Mouse (Mus musculus): Measurements from ENCODE around the gene Zar1l.
A peak's percentile ranks its signal among the peaks of the same experiment; 100 is the strongest.
"Not testable (repeated sequence)": the region's sequence is repeated elsewhere in the genome, so short reads cannot be mapped to it uniquely, and the experiment has no call there.

The Zar1l gene

DNA sequence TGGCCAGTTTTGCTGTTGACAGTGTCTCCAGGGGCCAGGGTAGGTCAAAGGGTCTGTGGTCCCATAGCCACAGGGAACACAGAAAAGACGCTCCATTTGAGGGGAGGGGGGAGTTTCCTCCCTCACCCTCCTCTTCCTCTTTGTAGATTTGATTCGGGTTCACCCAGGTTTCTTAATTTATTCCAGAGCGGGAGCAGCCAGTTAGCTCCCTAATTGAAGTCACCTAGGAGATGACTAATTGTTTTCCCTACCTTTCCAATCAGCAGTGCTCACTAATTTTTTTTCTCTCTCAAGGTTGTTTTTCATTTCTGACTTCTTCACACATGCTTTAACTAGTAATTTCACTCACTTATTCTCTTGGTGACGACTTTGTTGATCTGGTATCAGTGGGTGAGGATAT, at the start of gene Zar1l:
Gene Zar1l (minus strand): TSS at position 101 of the 400 bp plus-strand sequence.
- no peak for DNase-seq (ENCODE audit: low spot score in 2 of 2)

GRCm38 (mm10) chr5:150566971-150567370, 49.0 kb upstream of the Zar1l start:
- DNase-seq (ENCODE audit: low spot score in 2 of 2) = no peak

DNA sequence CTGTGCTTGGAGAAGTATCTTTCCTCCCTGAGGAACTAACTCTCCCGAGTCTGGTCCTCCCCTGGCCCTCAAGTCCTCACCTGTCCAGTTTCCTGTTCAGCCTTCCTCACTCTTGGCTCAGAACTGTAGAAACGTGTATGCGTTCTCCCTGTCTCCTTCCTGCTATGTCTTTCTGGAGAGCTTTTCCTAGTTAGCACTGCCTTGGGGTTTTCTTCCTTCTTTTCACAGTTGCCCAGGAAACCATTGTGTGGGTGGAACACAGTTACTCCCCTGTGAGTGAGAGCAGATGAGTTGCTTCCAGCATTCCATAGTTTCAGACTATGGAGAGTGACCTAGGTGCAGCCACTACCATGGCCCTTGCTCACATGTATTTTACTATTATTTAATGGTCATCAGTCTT, 48.3 kb upstream of the Zar1l start:
- DNase-seq (ENCODE audit: low spot score in 2 of 2) = peak; percentile 54 to 67

- DNase-seq (ENCODE audit: low spot score in 2 of 2) = no peak
These were observed 46.5 kb upstream of the Zar1l start for GRCm38 (mm10) chr5:150564426-150564825.

- no peak for DNase-seq (ENCODE audit: low spot score in 2 of 2)
These were observed 43.8 kb upstream of the Zar1l start for GRCm38 (mm10) chr5:150561783-150562182.

DNA sequence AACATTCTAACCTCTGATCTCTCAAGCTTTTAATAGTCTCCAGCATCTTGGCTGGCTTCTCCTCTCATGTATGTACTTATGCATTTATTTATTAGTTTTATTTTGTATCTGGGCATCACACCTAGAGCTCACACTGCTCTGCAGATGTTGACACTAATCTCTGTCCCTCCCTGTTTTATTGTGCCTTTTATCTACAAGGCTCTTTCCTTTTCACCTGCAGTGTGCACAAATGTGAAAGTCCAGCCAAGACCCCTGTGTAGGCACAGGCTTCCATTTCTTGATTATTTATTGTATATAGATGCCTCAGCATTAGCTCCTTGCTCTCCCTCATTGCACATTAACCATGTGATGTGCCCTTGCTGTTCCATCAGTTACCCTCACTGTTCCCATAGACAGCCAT, 43.4 kb upstream of the Zar1l start:
- DNase-seq (ENCODE audit: low spot score in 2 of 2) = no peak

- no peak for DNase-seq (ENCODE audit: low spot score in 2 of 2)
These were observed 42.9 kb upstream of the Zar1l start for GRCm38 (mm10) chr5:150560851-150561250.

- no peak for DNase-seq (ENCODE audit: low spot score in 2 of 2)
These were observed 41.6 kb upstream of the Zar1l start for GRCm38 (mm10) chr5:150559519-150560103.

DNA sequence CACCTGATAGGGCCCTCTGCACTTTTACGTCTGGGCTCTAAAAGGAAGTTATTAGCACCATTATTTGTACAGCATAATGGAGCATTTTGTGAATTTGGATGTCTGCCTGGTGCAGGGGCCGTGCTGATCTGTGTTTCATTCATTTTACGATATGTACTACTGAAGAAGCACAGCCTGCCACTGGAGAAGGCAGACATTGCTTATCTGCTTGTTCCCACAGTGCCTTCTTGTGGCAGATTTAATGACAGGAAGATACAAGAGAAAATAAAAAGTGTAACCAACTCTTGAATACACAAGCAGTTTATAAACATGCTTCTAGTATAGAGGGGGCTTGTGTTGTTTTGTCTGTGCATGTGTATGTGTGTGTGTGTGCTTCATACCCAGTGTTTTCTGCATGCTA, 33.7 kb upstream of the Zar1l start:
- DNase-seq (ENCODE audit: low spot score in 2 of 2) = no peak

- no peak for DNase-seq (ENCODE audit: low spot score in 2 of 2)
These were observed 25.2 kb upstream of the Zar1l start for GRCm38 (mm10) chr5:150543184-150543583.

DNA sequence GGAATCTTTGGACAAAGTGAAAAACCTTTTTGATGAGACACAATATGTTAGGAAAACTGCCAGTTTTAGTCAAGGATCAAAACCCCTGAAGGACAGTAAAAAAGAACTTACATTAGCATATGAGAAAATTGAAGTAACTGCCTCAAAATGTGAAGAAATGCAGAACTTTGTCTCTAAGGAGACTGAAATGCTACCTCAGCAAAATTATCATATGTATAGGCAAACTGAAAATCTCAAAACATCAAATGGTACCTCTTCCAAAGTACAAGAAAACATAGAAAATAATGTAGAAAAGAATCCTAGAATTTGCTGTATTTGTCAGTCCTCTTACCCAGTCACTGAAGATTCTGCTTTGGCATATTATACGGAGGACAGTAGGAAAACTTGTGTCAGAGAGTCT, 23.3 kb upstream of the Zar1l start:
- DNase-seq (ENCODE audit: low spot score in 2 of 2) = no peak

DNA sequence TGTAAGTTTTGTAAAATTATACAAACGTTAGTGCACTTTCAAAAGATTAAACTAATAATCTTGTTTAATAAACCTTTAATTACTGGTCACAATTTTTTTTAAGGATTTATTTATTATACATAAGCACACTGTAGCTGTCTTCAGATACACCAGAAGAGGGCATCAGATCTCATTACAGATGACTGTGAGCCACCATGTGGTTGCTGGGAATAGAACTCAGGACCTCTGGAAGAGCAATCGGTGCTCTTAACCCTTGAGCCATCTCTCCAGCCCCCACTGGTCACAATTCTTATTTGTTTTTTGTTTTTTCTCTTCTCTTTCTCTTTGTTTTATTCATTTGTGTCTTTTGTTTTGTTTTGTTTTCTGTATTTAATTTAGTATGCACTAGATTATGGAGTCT, 7.3 kb upstream of the Zar1l start:
- no peak for DNase-seq (ENCODE audit: low spot score in 2 of 2)

- no peak for DNase-seq (ENCODE audit: low spot score in 2 of 2)
These were observed 4.9 kb upstream of the Zar1l start for GRCm38 (mm10) chr5:150522867-150523234.

- peak; percentile 52 to 83 for DNase-seq (ENCODE audit: low spot score in 2 of 2)
These were observed 4.2 kb upstream of the Zar1l start, which contains the start of gene Brca2 for GRCm38 (mm10) chr5:150521937-150522866. Gene Brca2, plus strand, starts transcription at chr5:150522630.

DNA sequence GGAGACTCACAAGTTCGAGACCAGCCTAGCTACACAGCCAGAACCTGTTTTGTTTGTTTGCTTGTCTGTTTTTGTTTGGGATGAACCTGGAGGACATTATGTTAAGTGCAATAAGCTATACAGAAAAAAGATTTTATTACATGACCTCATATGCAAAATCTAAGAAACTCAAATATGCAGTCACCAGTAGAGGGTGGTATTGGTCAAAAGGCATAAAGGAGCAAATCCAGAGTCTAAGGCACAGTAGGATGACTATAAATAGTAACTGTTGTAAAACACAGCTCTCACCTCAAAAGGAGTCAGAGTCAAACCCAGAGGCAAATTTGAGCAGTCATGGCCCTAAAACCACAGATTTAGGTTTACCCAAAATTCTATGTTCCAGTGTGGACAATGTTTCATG, 1.6 kb upstream of the Zar1l start:
- DNase-seq (ENCODE audit: low spot score in 2 of 2) = no peak

- DNase-seq (ENCODE audit: low spot score in 2 of 2) = no peak
These were observed 3.9 kb downstream of the Zar1l start for GRCm38 (mm10) chr5:150514027-150514426.

- DNase-seq (ENCODE audit: low spot score in 2 of 2) = no peak
These were observed 4.7 kb downstream of the Zar1l start for GRCm38 (mm10) chr5:150513264-150513663.

GRCm38 (mm10) chr5:150510451-150511225, 7.3 kb downstream of the Zar1l start:
- DNase-seq (ENCODE audit: low spot score in 2 of 2) = no peak

DNA sequence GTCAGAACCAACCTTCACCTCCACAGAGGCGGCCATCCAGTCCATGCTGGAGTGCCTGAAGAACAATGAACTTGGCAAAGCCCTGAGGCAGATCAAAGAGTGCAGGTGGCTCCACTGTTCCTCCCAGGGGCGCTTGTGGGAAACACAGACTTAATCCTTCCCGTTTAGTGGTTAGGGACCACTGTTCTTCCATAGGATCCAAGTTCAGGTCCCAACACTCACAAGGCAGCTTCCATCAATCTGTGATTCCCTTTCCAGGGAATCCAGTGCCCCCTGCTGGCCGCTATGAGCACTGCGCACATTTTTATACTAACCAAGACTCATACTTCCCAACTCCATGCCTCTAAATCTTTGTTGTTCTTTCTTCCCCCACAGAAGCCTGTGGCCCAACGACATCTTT, 22.2 kb downstream of the Zar1l start:
- DNase-seq (ENCODE audit: low spot score in 2 of 2) = peak in 1 of 2 experiments; percentile 32

GRCm38 (mm10) chr5:150491573-150492173, 26.3 kb downstream of the Zar1l start:
- DNase-seq (ENCODE audit: low spot score in 2 of 2) = not testable (repeated sequence)

DNA sequence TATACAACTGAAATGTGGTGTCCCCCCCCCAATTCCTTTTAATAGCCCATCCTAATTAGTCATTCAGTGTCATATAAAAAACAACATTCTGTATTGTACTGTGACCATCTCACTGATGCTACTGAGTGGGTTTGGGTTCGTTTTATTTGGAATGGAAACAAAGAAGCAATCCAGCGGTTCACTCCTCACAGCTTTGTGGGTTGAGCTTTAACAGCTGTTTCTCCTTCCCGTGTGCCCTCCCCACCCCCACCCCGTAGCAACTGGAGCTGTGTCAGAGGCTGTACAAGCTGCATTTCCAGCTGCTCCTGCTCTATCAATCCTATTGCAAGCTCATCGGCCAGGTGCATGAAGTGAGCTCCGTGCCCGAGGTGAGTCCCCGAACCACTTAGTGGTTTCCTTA, 27.1 kb downstream of the Zar1l start:
- DNase-seq (ENCODE audit: low spot score in 2 of 2) = no peak

- no peak for DNase-seq (ENCODE audit: low spot score in 2 of 2)
These were observed 27.7 kb downstream of the Zar1l start for GRCm38 (mm10) chr5:150490285-150490684.
